Mouse (Mus musculus): ENCODE results near the gene Srrt. TPM values are rescaled to one million over a fixed set of nuclear protein-coding genes. Genes with fewer than 3 reads are reported as not detected.
A peak's percentile ranks its signal among the peaks of the same experiment; 100 is the strongest.

The Srrt gene
- polyA plus RNA-seq, 1 experiment from 2014 or later = 69.9 TPM

DNA sequence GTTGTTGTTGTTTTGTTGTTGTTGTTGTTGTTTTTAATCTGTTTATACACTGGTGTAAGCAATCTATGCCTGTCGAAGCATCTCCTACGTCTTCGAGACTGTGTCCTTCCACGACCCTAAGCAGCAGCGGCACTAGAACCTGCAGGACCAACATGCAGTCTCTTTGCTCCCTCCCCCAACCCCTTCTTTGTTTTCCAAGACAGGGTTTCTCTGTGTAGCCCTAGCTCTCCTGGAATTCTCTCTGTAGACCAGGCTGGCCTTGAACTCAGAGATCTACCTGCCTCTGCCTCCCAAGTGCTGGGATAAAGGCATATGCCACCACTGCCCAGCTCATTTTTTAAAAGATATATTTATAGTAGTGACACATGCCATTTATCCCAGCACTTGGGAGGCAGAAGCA, 35.9 kb upstream of the Srrt start:
- ATAC-seq (ENCODE audit: insufficient number of reproducible peaks, insufficient read depth, low FRiP score, low read depth) = no peak
- no peak overlapping the region for H3K27ac ChIP-seq (replicated peaks in 1 of 2; ENCODE audit: control insufficient read depth in 1 of 2, insufficient read depth in 1 of 2, low read depth in 2 of 2, low read length in 2 of 2)
- WGBS = 85% methylated on average over 5 of the region's 5 CpGs

DNA sequence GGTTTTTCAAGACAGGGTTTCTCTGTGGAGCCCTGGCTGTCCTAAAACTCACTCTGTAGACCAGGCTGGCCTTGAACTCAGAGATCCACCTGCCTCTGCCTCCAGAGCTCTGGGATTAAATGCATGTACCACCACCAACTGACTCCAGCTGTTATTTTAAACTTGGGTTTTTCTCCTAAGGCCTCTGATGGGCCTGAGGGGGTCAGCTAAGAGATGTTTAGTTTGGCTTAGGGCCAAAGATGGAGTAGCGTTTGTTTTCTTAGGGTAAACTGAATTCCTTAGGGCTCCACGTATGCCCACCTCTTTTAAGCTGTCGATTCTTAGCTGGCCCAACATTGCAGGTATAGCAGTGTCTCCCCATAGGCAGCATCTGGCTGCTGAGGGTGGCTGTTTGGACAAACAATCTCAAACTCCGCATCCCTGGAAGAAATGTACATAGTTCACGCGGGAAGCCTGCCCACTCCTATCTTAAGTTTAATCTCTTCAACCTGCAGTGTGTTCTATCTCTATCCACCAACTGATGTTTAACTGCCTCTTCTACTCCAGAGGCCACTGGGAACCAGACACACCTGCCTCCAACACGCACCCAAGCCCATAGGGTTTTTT, 35.0 kb upstream of the Srrt start:
- no peak overlapping the region for H3K4me2 ChIP-seq (ENCODE audit: low read length)
- no peaks in the 10 kb centered on the region for H3K9me3 ChIP-seq (ENCODE audit: control insufficient read depth, low read length)
- no peak overlapping the region for H3K4me3 ChIP-seq (ENCODE audit: control insufficient read depth in 1 of 2, insufficient read depth in 1 of 2, low read depth in 1 of 2, low read length in 2 of 2)
- WGBS = 61% methylated on average over 7 of the region's 7 CpGs
- H3K36me3 ChIP-seq (ENCODE audit: control insufficient read depth, insufficient read depth, low read length) = no peaks in the 10 kb centered on the region
- no peaks in the 10 kb centered on the region for H3K27me3 ChIP-seq (ENCODE audit: control insufficient read depth, insufficient read depth, low read length)
- H3K27ac ChIP-seq (replicated peaks in 1 of 2; ENCODE audit: control insufficient read depth in 1 of 2, insufficient read depth in 1 of 2, low read depth in 2 of 2, low read length in 2 of 2) = no peak overlapping the region
- no peak overlapping the region for H3K9ac ChIP-seq (ENCODE audit: low read length)
- ATAC-seq (ENCODE audit: insufficient number of reproducible peaks, insufficient read depth, low FRiP score, low read depth) = no peak
- peaks cover 27 to 30% of the 10 kb centered on the region in 2 experiments for H3K4me1 ChIP-seq (ENCODE audit: control insufficient read depth in 2 of 2, insufficient read depth in 2 of 2, low read length in 2 of 2)

More for the DNA sequence above, 35.9 kb upstream of the Srrt start:
- H3K9me3 ChIP-seq (ENCODE audit: control insufficient read depth, low read length) = no peaks in the 10 kb centered on the region
- H3K9ac ChIP-seq (ENCODE audit: low read length) = no peak overlapping the region
- no peak overlapping the region for H3K4me3 ChIP-seq (ENCODE audit: control insufficient read depth in 1 of 2, insufficient read depth in 1 of 2, low read depth in 1 of 2, low read length in 2 of 2)
- H3K4me1 ChIP-seq (ENCODE audit: control insufficient read depth in 2 of 2, insufficient read depth in 2 of 2, low read length in 2 of 2) = peaks cover 32 to 38% of the 10 kb centered on the region in 2 experiments
- H3K27me3 ChIP-seq (ENCODE audit: control insufficient read depth, insufficient read depth, low read length) = no peaks in the 10 kb centered on the region
- no peak overlapping the region for H3K4me2 ChIP-seq (ENCODE audit: low read length)
- H3K36me3 ChIP-seq (ENCODE audit: control insufficient read depth, insufficient read depth, low read length) = no peaks in the 10 kb centered on the region

DNA sequence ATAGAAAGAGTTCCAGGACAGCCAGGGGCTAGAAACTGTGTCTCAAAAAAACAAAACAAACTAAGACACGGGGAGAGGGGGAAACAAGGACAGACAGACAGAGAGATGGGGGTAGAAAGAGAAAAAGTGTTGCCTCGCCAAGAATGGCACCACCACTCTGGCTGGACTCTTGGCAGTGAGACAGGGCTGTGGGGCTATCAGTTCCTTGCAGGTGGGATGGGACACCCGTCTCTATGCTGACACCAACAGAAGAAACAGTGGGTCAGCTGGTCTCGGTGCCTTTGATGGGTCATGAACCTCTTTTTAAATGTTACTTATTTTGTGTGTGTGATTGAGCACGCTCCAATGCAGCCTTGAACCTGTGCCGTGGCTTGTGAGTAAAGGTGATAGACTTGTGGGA, 32.7 kb upstream of the Srrt start:
- H3K36me3 ChIP-seq (ENCODE audit: control insufficient read depth, insufficient read depth, low read length) = no peaks in the 10 kb centered on the region
- no peak overlapping the region for H3K4me3 ChIP-seq (ENCODE audit: control insufficient read depth in 1 of 2, insufficient read depth in 1 of 2, low read depth in 1 of 2, low read length in 2 of 2)
- no peak overlapping the region for H3K9ac ChIP-seq (ENCODE audit: low read length)
- ATAC-seq (ENCODE audit: insufficient number of reproducible peaks, insufficient read depth, low FRiP score, low read depth) = no peak
- no peaks in the 10 kb centered on the region for H3K9me3 ChIP-seq (ENCODE audit: control insufficient read depth, low read length)
- 64% methylated on average over 6 of the region's 6 CpGs for WGBS
- peak overlapping the region; percentile 93 to 98 for H3K27ac ChIP-seq (replicated peaks in 1 of 2; ENCODE audit: control insufficient read depth in 1 of 2, insufficient read depth in 1 of 2, low read depth in 2 of 2, low read length in 2 of 2)
- H3K4me2 ChIP-seq (ENCODE audit: low read length) = no peak overlapping the region
- H3K4me1 ChIP-seq (ENCODE audit: control insufficient read depth in 2 of 2, insufficient read depth in 2 of 2, low read length in 2 of 2) = peaks cover 16 to 20% of the 10 kb centered on the region in 2 experiments
- H3K27me3 ChIP-seq (ENCODE audit: control insufficient read depth, insufficient read depth, low read length) = no peaks in the 10 kb centered on the region

DNA sequence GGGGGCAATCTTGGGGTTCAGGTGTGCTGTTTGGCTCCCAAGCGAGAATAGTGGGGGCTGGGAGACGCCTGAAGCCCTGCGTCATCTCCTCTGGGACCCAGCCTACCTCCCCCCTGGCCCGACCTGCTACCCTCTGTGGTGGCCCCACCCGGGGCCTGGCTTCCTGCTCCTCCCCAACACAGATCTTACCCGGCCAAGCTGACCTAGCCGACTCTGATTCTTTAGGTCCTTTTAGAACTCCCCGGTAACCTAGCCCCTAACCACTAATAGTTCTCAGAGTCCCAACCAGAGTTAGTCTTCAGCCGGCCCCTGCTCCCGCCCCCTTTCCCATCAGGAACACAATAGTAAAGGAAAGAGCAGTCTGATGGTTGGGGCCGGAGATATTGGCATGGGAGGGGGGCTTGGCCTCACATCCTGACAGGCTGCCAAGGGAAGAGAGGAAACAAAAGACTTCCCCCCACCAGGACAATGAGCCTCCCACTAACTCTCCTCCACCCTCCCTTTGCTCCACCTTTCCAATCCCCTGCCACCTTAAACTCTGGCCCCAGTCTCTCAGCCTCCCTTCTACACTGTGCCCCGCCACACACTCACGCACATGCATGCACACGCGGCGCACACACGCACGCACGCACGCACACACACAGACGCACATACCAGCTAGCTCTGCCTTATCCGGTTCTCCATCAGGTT, 32.0 kb upstream of the Srrt start:
- H3K9ac ChIP-seq (ENCODE audit: low read length) = peak overlapping the region; percentile 81
- H3K4me3 ChIP-seq (ENCODE audit: control insufficient read depth in 1 of 2, insufficient read depth in 1 of 2, low read depth in 1 of 2, low read length in 2 of 2) = peak overlapping the region; percentile 50 to 53
- no peaks in the 10 kb centered on the region for H3K36me3 ChIP-seq (ENCODE audit: control insufficient read depth, insufficient read depth, low read length)
- H3K4me1 ChIP-seq (ENCODE audit: control insufficient read depth in 2 of 2, insufficient read depth in 2 of 2, low read length in 2 of 2) = peaks cover 16 to 20% of the 10 kb centered on the region in 2 experiments
- peak; percentile 68 for ATAC-seq (ENCODE audit: insufficient number of reproducible peaks, insufficient read depth, low FRiP score, low read depth)
- H3K27me3 ChIP-seq (ENCODE audit: control insufficient read depth, insufficient read depth, low read length) = no peaks in the 10 kb centered on the region
- H3K27ac ChIP-seq (replicated peaks in 1 of 2; ENCODE audit: control insufficient read depth in 1 of 2, insufficient read depth in 1 of 2, low read depth in 2 of 2, low read length in 2 of 2) = peak overlapping the region; percentile 93 to 98
- WGBS = 16% methylated on average over 22 of the region's 22 CpGs
- peak overlapping the region; percentile 86 for H3K4me2 ChIP-seq (ENCODE audit: low read length)
- H3K9me3 ChIP-seq (ENCODE audit: control insufficient read depth, low read length) = no peaks in the 10 kb centered on the region

DNA sequence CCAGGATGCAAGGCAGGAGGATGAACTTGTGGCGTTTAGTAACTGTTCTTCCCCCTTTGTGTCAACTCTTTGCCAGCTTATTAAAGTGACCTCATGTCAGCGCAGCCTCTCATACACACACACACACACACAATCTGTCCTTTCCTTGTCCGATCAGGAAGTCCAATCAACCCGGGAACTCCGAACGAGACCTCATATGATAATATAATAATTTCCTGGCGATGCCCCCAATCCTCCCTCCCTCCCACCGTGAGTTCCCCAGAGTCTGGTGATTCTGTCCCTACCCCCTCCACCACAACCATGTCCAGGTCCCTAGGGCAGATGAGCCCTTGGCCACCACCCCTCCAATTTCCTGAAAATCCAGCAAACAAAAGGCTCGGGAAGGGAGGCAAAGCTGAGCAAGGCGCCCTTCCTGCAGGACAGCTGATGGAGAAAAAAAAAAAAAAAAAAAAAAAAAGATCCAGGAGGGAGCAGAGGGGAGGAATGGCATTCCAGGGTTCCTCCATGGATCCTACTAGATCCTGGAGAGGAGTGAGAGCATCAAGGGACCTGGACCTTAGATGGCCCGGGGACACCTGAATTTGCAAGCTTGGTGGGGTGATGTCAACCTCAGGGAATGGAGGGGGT, 31.3 kb upstream of the Srrt start:
- Histone ChIP-seq H3K27me3 (ENCODE audit: control insufficient read depth, insufficient read depth, low read length) (no peaks in the 10 kb centered on the region), H3K27ac (replicated peaks in 1 of 2; ENCODE audit: control insufficient read depth in 1 of 2, insufficient read depth in 1 of 2, low read depth in 2 of 2, low read length in 2 of 2) (peak overlapping the region; percentile 93 to 98), H3K4me1 (ENCODE audit: control insufficient read depth in 2 of 2, insufficient read depth in 2 of 2, low read length in 2 of 2) (peaks cover 16 to 20% of the 10 kb centered on the region in 2 experiments), H3K9ac (ENCODE audit: low read length) (peak overlapping the region; percentile 81), H3K36me3 (ENCODE audit: control insufficient read depth, insufficient read depth, low read length) (no peaks in the 10 kb centered on the region), H3K9me3 (ENCODE audit: control insufficient read depth, low read length) (no peaks in the 10 kb centered on the region), H3K4me2 (ENCODE audit: low read length) (peak overlapping the region; percentile 86), H3K4me3 (ENCODE audit: control insufficient read depth in 1 of 2, insufficient read depth in 1 of 2, low read depth in 1 of 2, low read length in 2 of 2) (peak overlapping the region; percentile 50 to 53)
- ATAC-seq (ENCODE audit: insufficient number of reproducible peaks, insufficient read depth, low FRiP score, low read depth) = peak; percentile 40; the same call in 1 of the 2 replicates
- WGBS = 1% methylated on average over 11 of the region's 11 CpGs

DNA sequence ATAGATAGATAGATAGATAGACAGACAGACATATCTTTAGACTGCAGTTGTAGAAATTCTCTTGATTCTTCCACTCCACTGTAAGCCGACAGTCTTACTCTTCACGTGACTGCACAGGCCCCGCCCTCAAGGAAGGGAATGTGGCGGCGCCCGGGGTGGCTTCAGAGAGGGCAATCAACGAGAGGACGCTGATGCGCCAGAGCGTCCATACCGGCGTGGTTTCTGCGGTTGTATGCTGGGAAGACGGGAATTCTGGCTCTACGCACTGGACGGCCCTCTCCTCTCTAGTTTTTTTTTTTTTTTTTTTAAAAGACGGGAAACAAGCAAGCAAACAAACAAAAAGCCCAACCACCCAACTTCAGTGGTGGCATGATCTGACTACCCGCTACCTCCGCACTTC, 30.8 kb upstream of the Srrt start:
- Histone ChIP-seq H3K27ac (replicated peaks in 1 of 2; ENCODE audit: control insufficient read depth in 1 of 2, insufficient read depth in 1 of 2, low read depth in 2 of 2, low read length in 2 of 2) (peak overlapping the region; percentile 93 to 98), H3K9ac (ENCODE audit: low read length) (peak overlapping the region; percentile 81), H3K27me3 (ENCODE audit: control insufficient read depth, insufficient read depth, low read length) (no peaks in the 10 kb centered on the region), H3K4me1 (ENCODE audit: control insufficient read depth in 2 of 2, insufficient read depth in 2 of 2, low read length in 2 of 2) (peaks cover 16 to 20% of the 10 kb centered on the region in 2 experiments), H3K36me3 (ENCODE audit: control insufficient read depth, insufficient read depth, low read length) (no peaks in the 10 kb centered on the region), H3K4me3 (ENCODE audit: control insufficient read depth in 1 of 2, insufficient read depth in 1 of 2, low read depth in 1 of 2, low read length in 2 of 2) (peak overlapping the region; percentile 50 to 53), H3K4me2 (ENCODE audit: low read length) (peak overlapping the region; percentile 86), H3K9me3 (ENCODE audit: control insufficient read depth, low read length) (no peaks in the 10 kb centered on the region)
- WGBS = 0% methylated on average over 19 of the region's 19 CpGs
- ATAC-seq (ENCODE audit: insufficient number of reproducible peaks, insufficient read depth, low FRiP score, low read depth) = peak; percentile 79

DNA sequence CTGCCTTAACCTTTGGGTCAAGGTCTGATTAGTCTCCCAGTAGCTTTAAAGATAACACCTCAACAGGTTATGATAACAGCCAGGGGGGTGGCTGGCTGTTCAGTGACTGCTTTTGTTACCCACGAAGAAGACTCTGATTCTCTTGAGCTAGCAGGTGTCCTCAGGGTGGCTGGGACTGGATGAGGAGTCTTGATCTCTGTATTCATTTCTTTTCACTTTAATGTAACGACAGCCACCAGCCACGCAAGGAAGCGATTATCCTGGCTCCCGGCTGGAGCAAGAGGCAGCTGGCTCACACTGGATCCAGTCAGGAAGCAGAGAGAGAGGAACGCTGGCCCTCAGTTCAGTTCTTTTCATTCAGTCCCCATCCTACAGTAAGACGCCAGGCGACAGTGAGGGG, 29.7 kb upstream of the Srrt start:
- H3K27ac ChIP-seq (replicated peaks in 1 of 2; ENCODE audit: control insufficient read depth in 1 of 2, insufficient read depth in 1 of 2, low read depth in 2 of 2, low read length in 2 of 2) = peak overlapping the region; percentile 2 to 93; a peak in 2 of 4 replicates
- H3K9ac ChIP-seq (ENCODE audit: low read length) = no peak overlapping the region
- H3K4me2 ChIP-seq (ENCODE audit: low read length) = 0 out of 2 replicates have a peak overlapping the region, but pooled peaks have one; percentile 86
- 33% methylated on average over 8 of the region's 8 CpGs for WGBS
- no peaks in the 10 kb centered on the region for H3K27me3 ChIP-seq (ENCODE audit: control insufficient read depth, insufficient read depth, low read length)
- H3K4me1 ChIP-seq (ENCODE audit: control insufficient read depth in 2 of 2, insufficient read depth in 2 of 2, low read length in 2 of 2) = peaks cover 20 to 21% of the 10 kb centered on the region in 2 experiments
- ATAC-seq (ENCODE audit: insufficient number of reproducible peaks, insufficient read depth, low FRiP score, low read depth) = no peak
- no peak overlapping the region for H3K4me3 ChIP-seq (ENCODE audit: control insufficient read depth in 1 of 2, insufficient read depth in 1 of 2, low read depth in 1 of 2, low read length in 2 of 2)
- H3K9me3 ChIP-seq (ENCODE audit: control insufficient read depth, low read length) = no peaks in the 10 kb centered on the region
- H3K36me3 ChIP-seq (ENCODE audit: control insufficient read depth, insufficient read depth, low read length) = no peaks in the 10 kb centered on the region
